Mouse (Mus musculus) lung, postnatal 25 days (tissue): ENCODE results near the gene 5730596B20Rik.

Experiments used
- DNase-seq: peaks from one replicate; pipeline ENCODE4 v3.0.0; 2022; ENCODE audit warnings: low spot score

5730596B20Rik gene

DNA sequence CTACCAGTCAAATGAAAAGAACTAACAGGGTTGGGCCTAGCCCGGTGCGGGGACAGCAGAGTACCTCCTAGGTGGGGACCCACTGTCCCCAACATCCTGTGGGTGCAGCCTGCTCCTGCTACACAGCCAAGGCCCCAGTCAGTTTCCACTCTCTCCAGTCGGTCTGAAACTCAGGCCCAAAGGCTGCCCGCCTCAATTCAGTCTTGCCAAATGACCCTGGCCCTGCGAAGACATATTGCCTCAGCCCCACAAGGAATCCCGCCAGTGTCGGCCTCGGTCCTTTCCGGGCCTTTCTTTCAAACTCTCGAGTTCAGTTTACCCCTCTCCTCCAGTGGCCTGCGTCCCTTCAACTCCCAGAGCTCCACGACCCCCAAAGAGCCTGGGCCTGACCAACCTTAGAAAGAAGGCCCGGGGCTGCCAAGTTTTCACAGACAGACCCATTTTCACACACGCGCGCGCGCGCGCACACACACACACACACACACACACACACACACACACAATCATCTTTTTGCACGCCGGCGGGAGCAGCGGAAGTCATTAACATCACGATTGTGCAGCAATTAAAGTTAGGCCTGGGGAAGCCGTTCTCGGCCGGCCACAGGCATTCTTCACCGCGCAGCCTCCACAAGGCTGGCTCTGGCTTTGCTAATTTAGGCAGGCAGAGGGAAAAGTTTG, 22.9 kb downstream of the 5730596B20Rik start:
- no peak for DNase-seq

DNA sequence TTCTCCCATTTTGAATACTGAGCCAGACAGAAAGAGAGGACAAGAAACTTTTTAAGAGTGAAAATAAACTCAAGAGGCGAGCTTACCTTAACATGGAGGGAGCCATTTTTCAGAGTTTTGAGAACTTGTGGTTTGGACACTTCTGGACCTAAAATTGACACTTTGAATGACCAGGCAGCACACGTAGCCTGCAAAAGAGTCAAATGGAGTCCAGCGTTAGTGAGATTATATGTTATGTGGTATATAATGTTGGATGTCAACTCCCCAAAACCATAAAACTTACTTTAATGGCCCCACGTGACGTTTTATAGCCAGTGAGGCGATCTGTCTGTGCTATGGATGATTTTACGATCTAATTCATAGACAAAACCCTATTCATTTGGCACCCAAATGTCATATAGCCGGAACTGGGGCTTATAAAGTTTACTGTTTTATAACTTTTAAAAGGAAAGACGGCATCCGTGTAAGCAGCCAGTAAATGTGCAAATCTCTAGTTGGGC, 23.5 kb downstream of the 5730596B20Rik start:
- no peak for DNase-seq

DNA sequence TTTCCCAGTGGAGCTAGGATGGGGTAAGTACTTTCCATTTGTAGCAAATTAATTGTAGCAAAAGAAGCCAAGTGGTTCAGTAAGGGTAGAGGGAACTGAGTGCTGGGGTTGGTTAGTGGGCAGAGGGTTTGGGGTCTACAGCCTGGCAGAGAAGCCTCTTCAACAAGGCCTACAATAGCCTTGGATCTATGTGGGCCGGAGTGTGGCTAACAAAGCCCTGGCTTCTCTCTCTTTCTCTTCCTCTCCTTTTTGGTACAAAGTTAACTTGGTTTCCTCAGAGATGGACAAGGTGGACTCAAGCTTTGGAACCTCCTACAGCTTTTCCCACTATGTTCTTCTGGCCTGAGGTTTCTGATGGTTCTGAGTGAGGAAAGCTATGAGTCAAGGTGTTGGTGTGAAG, 24.0 kb downstream of the 5730596B20Rik start:
- DNase-seq = no peak

DNA sequence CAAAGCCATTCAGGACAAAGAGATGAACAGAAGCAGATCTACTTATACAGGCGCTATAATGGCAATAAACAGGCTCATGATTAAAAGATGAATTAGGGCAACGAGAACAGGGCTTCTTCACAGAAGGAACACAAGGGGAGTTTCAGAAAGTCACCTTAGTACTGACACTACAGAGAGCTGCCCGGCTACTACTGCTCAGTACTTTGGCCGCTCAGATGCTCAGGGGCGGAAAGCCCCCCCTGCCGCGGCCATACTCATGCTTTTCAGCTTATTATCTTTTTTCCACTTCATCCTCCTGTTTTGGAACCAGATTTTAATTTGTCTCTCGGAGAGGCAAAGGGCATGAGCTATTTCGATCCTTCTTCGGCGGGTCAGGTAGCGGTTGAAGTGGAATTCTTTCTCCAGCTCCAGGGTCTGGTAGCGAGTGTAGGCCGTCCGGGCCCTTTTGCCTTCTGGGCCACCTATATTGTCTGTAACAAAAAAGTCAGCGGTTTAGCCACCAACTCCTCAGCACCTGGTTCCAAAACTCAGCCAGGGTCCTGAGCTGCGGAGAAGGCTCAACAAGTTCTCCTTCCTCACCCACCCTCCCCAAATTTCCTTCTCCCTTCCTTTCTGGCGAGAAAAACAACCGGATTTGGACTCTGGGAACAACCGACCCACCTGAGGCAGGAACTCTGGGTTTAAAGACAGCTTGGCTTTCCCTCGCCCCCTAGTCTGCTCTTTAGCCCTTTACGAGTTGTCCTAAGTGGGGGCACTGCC, 25.2 kb downstream of the 5730596B20Rik start:
- DNase-seq = no peak

DNA sequence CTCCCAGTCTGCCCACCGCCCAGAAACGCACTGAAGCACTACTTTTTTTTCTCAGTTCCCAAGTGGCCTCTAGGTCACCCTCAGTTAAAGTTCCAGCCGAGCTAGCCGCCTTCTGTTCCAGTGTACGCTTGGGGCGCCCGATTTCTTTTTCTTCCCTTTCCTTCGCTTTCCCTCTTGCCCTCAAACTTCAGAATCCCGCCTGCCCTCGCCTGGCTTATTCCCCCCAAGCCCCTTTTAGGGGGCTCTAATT, 25.7 kb downstream of the 5730596B20Rik start:
- no peak for DNase-seq

DNA sequence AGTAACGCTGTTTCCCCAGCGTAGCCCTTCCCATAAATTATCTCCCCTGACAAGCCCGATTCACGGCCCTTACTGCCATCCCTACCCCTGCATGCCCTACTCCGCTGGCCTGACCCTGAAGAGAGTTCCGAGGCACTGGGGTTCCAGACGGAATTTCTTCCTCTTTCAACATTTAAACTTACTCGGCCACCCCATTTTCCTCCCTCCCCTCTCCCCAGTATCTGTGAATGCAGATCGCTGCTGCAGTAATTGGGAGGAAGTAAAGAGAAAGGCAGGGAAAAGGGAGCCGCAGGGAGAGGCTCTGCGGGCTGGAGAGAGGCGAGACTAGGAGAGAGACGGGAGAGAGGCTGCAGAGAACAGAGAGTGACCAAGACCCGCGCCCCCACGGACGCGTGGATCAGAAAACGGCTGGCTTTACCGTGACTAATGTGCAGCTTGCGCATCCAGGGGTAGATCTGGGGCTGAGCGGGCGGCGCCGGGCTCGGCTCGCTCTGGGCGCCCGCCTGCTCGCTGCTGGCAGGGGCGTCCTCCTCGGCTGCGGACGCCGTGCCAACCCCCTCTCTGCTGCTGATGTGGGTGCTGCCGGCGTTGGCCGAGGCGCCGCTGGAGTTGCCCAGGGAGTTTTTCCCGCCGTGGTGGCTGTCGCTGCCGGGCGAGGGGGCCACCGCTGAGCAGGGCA, 26.2 kb downstream of the 5730596B20Rik start:
- DNase-seq = no peak

DNA sequence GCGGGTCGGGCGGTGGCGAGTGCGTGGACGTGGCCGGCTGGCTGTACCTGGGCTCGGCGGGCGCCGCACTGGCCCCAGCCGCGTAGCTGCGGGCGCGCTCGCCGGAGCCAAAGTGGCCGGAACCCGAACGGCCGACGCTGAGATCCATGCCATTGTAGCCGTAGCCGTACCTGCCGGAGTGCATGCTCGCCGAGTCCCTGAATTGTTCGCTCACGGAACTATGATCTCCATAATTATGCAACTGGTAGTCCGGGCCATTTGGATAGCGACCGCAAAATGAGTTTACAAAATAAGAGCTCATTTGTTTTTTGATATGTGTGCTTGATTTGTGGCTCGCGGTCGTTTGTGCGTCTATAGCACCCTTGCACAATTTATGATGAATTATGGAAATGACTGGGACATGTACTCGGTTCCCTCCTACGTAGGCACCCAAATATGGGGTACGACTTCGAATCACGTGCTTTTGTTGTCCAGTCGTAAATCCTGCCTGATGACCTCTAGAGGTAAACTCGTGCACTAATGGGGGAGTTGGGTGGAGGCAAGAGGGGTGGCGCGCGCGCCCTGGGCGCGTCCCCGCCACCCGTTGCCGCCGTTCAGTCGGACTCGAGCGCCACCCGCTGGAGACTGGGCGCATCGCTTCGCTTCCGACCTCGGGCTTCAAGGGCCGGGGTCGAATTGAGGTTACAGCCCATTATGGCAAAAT, 26.9 kb downstream of the 5730596B20Rik start, which contains the start of gene Hoxa5:
Hoxa5 (minus strand) TSS at position 538 of the 703 bp plus-strand sequence.
- DNase-seq = peak; percentile 92

DNA sequence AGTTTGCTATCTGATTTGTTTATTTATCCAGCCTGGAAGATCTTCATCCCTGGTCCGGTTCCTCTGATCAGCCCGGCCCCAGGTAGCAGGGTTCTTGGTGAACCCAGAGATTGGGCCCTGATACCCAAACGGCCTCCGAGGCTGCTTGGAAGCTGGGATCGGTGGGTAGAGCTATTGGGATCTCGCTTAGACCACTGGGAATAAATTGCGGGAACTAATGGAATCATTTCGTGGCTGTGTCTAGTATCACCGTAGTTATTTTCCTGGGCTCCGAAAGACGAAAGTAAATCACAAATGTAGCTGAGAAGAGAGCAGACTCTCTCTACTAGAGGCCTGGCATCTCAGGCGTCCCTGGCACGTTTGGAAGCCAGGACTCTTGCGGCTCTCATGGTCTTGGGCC, 27.9 kb downstream of the 5730596B20Rik start:
- DNase-seq = no peak

DNA sequence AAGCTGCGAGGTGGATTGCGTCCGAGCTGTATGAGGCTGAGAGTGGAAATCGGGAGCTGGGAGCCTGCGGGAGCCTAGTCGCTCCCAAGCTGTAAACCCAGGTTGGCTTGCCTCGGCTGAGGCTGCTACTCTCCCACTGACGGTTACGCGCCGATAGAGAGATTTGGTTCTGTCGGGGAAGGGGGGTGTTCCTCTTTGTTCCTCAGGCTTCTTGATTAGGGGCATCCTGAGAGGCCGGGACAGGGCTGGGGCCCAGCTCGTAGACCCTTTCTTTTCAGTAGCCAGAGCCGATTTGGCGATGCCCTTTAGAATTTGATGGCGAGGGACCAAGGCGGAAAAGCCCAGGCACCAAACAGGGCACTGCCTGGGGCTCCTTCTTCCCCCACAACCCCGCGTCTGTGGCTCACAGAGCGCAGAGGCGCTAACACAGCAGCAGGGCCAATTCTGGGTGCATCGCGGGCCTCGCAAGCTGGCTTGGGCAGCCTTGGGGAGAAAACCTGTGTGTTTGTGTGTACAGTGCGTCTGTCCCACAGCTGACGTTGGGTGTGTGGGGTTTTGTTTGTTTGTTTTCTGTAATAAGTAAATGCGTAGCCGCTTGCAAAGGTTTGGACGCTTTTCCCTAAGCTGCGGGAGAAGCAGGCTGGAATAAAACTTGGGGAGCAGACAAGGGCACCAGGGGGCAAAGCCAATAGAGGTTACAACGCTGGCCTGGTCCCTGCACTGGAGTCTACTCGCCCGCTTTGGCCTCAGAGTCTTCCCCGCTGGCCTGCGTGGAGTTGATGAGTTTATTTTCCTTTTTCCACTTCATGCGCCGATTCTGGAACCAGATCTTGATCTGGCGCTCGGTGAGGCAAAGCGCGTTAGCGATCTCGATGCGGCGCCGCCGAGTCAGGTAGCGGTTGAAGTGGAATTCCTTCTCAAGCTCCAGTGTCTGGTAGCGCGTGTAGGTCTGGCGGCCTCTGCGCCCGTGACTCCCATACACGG, 28.6 kb downstream of the 5730596B20Rik start:
- no peak for DNase-seq

DNA sequence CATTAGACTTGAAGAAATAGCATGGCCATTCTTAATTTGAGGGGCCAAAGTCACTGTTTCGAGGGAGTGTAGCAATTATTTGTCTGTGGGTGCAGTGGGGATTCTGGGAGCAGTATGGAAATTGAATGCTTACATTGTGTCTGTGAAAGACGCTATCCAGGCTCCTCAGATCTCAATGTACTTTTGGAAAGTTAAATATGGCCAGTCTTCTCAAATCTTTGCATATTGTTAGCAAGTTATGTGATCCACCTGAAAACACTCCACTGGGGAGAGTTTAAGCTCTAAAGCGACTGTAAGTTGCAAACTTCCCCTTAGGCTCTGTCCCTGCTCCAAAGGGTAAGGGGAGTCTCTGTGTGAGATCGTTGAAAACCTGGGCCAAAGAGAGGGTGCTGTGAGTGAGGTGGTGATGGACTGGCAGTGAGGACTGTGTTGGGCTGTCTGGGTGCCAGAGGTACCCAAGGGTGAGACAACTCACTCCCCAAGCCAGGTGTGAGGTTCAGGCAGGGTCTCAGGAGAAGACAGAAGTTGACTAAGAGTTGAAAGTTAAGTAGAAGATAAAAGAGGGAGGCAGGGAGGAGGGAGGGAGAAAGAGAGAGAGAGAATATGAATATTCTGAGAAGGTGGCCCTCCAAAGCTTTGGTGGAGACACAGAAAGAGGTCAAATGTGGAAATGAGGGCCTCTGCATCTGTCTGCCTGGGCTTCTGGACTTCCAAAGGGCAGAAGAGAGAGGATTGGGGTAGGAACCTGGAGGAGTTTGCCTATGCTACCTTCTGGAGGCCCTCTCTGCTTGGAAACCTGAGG, 29.8 kb downstream of the 5730596B20Rik start:
- DNase-seq = no peak

DNA sequence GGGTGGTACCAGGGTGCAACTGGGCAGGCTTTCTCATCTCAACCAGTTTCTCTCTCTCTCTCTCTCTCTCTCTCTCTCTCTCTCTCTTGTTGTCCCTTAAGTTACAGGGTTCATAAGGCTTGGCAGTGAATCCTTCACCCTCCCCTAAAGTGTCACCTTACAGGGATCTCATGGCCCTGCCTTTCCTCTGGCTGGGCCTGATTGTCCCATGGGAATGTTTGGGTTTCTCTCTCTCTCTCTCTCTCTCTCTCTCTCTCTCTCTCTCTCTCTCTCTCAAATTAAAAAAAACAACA, 30.3 kb downstream of the 5730596B20Rik start:
- no peak for DNase-seq

DNA sequence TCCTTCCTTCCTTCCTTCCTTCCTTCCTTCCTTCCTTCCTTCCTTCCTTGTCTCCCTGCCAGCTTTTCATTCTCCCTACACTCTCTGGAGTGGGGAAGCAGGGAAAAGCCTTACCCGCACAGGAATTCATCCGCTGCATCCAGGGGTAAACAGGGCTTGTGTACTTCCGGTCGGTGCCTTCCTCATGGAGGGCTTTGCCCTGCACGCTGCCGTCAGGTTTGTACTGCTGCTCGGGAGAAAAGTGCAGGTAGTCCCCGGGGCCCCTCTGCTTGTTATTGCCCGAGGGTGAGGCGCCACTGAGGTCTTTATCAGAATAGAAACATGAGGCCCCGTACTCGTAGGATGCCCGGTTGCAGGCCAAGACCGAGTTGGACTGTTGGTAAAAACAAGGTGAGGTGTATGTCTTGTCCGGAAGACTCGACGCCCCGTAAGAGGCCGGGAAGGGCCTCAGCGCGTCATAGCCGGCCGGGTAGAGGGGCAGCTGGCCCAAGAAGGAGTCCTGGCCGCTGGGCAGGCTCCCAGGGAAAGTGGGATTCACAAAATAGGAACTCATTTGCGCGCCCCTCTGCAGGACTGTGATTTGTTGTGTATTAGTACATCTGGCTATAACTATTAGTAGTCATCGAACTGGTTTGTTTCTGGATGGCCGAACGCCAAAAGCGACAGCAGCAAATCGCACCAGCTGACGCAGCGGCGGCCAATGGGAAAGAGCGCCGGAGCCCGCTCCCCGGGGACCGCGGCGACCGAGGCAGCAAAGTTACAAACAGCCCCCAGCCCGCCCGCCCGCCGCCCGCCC, 31.0 kb downstream of the 5730596B20Rik start, which contains the start of gene Hoxa6:
Hoxa6 (minus strand) TSS at position 651 of the 796 bp plus-strand sequence.
- DNase-seq = no peak

DNA sequence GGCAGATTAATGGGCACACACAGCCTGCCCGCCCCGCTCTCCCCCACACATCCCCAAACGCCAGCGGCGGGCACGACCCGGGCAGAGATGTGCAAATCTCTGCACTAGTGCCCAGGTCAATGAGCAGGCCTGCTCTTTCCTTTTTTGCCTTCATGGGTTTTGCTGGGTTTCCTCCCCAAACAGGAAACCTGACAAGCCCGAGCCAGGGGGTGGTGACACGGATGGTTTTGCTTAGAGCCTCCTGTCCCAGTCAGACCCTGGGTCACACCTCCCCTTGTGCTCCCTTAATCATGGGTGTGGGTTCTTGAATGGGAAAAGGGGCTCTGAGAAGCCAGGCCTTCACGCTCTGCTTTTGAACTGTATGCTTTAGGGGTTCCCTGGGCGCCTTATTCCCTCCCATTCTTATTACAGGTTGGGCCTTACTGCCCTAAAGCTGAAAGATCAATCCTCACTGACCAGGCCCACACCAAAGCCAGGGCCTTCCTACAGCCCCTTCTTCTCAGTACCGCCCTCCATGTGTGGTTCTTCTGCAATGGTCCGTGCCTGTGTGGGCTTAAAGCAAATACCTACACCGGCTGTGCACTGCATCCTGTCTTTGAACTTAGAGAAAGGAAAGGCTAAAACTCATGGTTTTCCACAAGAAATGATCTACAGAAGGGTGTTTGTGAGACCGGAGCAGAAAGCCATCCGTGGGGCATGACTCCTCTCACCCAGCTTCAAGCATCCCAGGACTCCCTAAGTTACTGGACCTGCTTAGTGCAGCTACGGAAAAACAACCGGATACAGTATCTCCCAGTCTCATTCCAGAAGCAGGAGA, 31.8 kb downstream of the 5730596B20Rik start:
- DNase-seq = no peak

DNA sequence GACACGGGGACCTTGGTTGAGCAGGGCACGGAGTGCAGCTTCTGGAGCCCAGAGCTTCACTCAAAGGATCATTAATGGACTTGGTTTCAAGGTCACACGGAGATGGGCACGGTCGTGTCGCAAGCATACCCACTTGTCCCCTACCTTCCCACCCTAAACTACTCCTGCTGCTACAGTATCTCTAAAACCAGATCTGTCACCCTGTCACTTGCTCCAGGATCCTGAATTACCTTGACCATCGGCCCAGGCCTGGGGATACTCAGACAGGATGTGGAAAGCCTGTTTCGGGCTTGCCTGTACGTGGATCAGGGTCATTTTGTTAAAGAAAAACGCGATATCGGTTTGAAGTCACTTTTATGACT, 32.4 kb downstream of the 5730596B20Rik start:
- DNase-seq = no peak

DNA sequence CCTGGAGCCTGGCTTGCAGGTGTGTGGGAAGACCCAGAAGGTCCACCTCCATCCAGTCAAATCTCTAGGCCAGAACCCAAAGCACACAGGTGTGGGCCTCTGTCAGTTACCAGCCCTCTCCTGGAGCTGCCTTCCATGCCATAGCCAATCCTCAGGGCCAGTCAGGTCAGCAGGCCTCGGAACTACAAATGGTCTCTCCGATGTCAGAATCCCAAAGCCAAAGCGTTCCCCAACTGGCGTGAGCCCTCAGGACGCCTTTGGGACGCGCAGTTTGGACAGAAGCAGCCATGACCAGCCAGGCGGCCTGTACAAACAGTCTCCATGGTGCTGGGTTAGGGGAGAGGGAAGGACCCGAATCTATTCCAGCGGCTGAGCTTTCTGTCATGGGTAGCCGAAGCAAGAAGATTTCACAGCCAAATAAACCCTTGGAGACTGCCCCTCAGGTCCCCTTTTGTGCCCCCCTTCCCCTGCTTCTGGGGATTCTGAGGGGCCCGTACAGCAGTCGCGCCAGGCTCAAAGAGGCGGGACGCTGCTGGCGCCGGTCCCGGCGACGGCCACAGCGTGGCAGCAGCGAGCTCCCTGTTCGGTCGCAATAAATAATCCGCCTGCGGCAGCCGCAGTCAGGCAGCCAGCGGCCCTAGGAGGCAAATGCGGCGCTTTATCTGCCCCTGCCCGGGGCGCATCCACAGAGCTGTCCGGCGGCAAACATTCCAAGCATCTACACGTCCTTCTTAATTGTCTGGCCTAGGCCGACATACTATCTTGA, 34.1 kb downstream of the 5730596B20Rik start:
- DNase-seq = peak; percentile 72

DNA sequence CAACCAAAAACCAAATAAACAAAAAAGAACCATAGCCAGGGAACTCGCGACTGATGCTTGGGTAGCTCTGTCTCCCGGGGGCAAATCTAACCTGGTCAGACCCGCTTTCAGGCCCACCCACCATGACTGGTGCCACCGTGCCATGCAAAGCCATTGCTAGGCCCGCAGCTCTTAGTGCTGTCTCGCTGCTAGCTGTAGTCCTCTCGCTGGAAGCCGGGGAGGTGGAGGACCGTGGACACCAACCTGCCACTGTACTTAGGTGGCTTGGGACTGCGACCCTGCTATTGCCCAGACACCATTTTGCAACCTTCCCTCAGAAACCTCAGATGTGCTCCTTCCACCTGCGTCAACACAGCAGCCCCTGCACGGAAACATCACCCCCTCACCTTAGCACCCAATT, 34.7 kb downstream of the 5730596B20Rik start:
- DNase-seq = no peak

DNA sequence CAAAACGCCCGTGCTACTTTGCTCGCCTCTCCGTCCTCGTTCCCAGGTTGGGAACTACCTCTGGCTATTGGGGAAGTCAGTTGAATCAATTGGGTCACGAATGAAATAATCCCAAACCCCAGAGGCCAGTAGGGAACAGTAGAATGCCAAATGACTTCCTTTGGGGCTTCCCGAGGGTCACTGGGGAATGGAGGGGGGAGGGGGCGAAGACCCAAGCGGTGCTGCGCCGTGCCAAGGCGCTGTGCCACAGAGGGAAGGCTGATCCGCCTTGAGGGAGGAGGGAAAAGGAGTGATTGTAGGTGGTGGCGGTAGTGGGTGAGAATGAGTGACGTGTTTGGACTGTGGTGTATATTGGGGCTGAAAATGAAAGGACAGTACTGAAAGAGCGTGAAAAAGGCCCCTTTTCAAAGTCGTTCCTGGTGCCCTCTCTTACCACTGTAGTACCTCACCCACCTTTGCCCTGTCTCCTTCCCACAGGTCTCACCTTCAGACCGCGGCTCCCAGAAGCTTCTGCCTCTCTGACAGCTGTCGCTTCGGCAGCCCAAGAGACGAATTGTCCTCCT, 35.3 kb downstream of the 5730596B20Rik start:
- DNase-seq = no peak
